Mouse (Mus musculus) liver, adult 2 months (tissue): ENCODE results near the gene Insr.

Experiments
- CTCF ChIP-seq: fragments of 200-500 bp; IDR thresholded peaks from 2 replicates; pipeline ENCODE4 v1.5.1; 2011; ENCODE audit warnings: low read depth, low read length, control low read depth
- POLR2A ChIP-seq: fragments of 200-500 bp; IDR thresholded peaks from 2 replicates; pipeline ENCODE4 v1.6.1; 2011; ENCODE audit warnings: low read length, control low read depth; ENCODE audit not compliant: insufficient read depth; ENCODE audit errors: extremely low read depth

DNA sequence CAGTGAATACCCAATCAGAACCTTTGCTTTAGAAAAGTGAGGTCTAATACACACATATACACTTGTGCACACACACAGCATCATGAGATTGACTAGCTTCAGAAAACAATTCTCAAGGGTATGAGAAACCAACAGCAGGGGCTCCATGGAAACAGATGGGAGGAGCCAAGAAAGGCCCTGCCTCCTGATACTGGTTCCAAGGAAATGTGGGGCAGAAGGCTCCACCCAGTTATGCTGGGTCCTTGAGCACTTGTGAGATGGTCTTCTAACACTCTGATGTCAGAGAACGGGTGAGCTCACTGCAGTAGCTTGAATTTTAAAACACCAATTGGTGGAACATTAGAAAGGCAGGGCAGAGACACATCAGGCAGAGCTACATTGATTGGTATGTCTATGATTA is 53.7 kb downstream of the Insr start:
- no peak for TF ChIP-seq POLR2A
- TF ChIP-seq CTCF = no peak
